Mouse (Mus musculus) embryo, embryonic 9.5 days (tissue): ENCODE data around the gene Zfp639.

Experiments
- DNase-seq: peaks from one replicate; pipeline ENCODE4 v3.0.0-alpha.2; 2017; ENCODE audit errors: extremely low spot score

Gene Zfp639

GRCm38 (mm10) chr3:32509496-32510374, at the start of gene Zfp639:
Gene Zfp639 (plus strand): TSS chr3:32510259.
- no peak for DNase-seq

- DNase-seq = no peak
These were observed 42.7 kb upstream of the Zfp639 start for GRCm38 (mm10) chr3:32467321-32467720.

- no peak for DNase-seq
These were observed 41.6 kb upstream of the Zfp639 start for GRCm38 (mm10) chr3:32468411-32468810.

- DNase-seq = no peak
These were observed 39.6 kb upstream of the Zfp639 start for GRCm38 (mm10) chr3:32470449-32470848.

GRCm38 (mm10) chr3:32471098-32471497, 39.0 kb upstream of the Zfp639 start:
- no peak for DNase-seq

GRCm38 (mm10) chr3:32472191-32472900, 37.7 kb upstream of the Zfp639 start:
- DNase-seq = peak; percentile 14

GRCm38 (mm10) chr3:32473184-32473583, 36.9 kb upstream of the Zfp639 start:
- no peak for DNase-seq

- DNase-seq = no peak
These were observed 30.1 kb upstream of the Zfp639 start for GRCm38 (mm10) chr3:32479961-32480360.

GRCm38 (mm10) chr3:32483035-32483434, 27.0 kb upstream of the Zfp639 start:
- DNase-seq = no peak

- DNase-seq = no peak
These were observed 23.5 kb upstream of the Zfp639 start for GRCm38 (mm10) chr3:32486543-32486942.

- no peak for DNase-seq
These were observed 21.9 kb upstream of the Zfp639 start for GRCm38 (mm10) chr3:32488172-32488571.

- DNase-seq = no peak
These were observed 19.8 kb upstream of the Zfp639 start for GRCm38 (mm10) chr3:32490076-32490927.

GRCm38 (mm10) chr3:32490928-32491315, 19.1 kb upstream of the Zfp639 start:
- DNase-seq = no peak

- DNase-seq = no peak
These were observed 17.7 kb upstream of the Zfp639 start, which contains the start of gene Kcnmb3 for GRCm38 (mm10) chr3:32492097-32493090. Gene Kcnmb3 (minus strand): TSS chr3:32492231.

GRCm38 (mm10) chr3:32494387-32495087, 15.5 kb upstream of the Zfp639 start:
- no peak for DNase-seq

GRCm38 (mm10) chr3:32495088-32495770, 14.8 kb upstream of the Zfp639 start:
- DNase-seq = no peak

- DNase-seq = no peak
These were observed 14.0 kb upstream of the Zfp639 start for GRCm38 (mm10) chr3:32495856-32496710.

GRCm38 (mm10) chr3:32496711-32497070, 13.4 kb upstream of the Zfp639 start:
- DNase-seq = no peak

- DNase-seq = no peak
These were observed 9.7 kb upstream of the Zfp639 start for GRCm38 (mm10) chr3:32500346-32500745.
